Mouse (Mus musculus) hindbrain, embryonic 11.5 days (tissue): ENCODE data around the gene Pcx. TPM values are rescaled to one million over a fixed set of nuclear protein-coding genes. Genes with fewer than 3 reads are reported as not detected.

Experiments used
- ATAC-seq: fragments of 200-750 bp; cut with Nextera tagmentation; 2 replicates; pipeline ENCODE4 v1.8.0; 2017; ENCODE audit warnings: mild to moderate bottlenecking, moderate TSS enrichment, moderate library complexity; ENCODE audit not compliant: low FRiP score
- DNase-seq: peaks from one replicate; pipeline ENCODE4 v3.0.0-alpha.2; 2015; ENCODE audit warnings: low spot score
- H3K27ac ChIP-seq: fragments of 300-500 bp; sonication (generic); 2 replicates; pipeline ENCODE4 v1.5.1; 2014; ENCODE audit warnings: mild to moderate bottlenecking, low read depth, low read length
- H3K27me3 ChIP-seq: fragments of 300-500 bp; sonication (generic); 2 replicates; pipeline ENCODE4 v1.6.1; 2014; ENCODE audit warnings: mild to moderate bottlenecking, low read length, moderate library complexity, mixed read lengths; ENCODE audit not compliant: control insufficient read depth, insufficient read depth
- H3K36me3 ChIP-seq: fragments of 300-500 bp; sonication (generic); 2 replicates; pipeline ENCODE4 v1.6.1; 2014; ENCODE audit warnings: mild to moderate bottlenecking, low read length, moderate library complexity, mixed read lengths; ENCODE audit not compliant: control insufficient read depth, insufficient read depth
- H3K4me1 ChIP-seq: fragments of 300-500 bp; sonication (generic); replicated peaks from 2 replicates; pipeline ENCODE4 v1.6.1; 2014; ENCODE audit warnings: low read length, mixed read lengths; ENCODE audit not compliant: control insufficient read depth, insufficient read depth
- H3K4me2 ChIP-seq: fragments of 300-500 bp; sonication (generic); replicated peaks from 2 replicates; pipeline ENCODE4 v1.6.1; 2014; ENCODE audit warnings: mild to moderate bottlenecking, low read depth, low read length
- H3K4me3 ChIP-seq: fragments of 300-500 bp; sonication (generic); 2 replicates; pipeline ENCODE4 v1.5.1; 2014; ENCODE audit warnings: low read depth, low read length
- H3K9ac ChIP-seq: fragments of 300-500 bp; sonication (generic); 2 replicates; pipeline ENCODE4 v1.6.1; 2014; ENCODE audit warnings: low read depth, low read length
- H3K9me3 ChIP-seq: fragments of 300-500 bp; sonication (generic); 2 replicates; pipeline ENCODE4 v1.6.1; 2016; ENCODE audit warnings: low read length; ENCODE audit not compliant: control insufficient read depth
- WGBS: fragments of 180-500 bp; shearing (Covaris S2); extraction: QIAGEN DNeasy Blood & Tissue Kit; methylation state at CpG from one replicate; pipeline ENCODE4 v1.1.7; 2014; 5-methylcytosine and 5-hydroxymethylcytosine counted together
- polyA plus RNA-seq: library from polyadenylated mRNA; unstranded; fragments of >200 nt; fragmentation: Nextera tagmentation; extraction: Ambion mirVana; gene quantifications from 2 replicates; pipeline ENCODE4 v1.2.1, GENCODE M21; 2014

The Pcx gene
- polyA plus RNA-seq, 1 experiment from 2014 or later = 11.8 TPM

DNA sequence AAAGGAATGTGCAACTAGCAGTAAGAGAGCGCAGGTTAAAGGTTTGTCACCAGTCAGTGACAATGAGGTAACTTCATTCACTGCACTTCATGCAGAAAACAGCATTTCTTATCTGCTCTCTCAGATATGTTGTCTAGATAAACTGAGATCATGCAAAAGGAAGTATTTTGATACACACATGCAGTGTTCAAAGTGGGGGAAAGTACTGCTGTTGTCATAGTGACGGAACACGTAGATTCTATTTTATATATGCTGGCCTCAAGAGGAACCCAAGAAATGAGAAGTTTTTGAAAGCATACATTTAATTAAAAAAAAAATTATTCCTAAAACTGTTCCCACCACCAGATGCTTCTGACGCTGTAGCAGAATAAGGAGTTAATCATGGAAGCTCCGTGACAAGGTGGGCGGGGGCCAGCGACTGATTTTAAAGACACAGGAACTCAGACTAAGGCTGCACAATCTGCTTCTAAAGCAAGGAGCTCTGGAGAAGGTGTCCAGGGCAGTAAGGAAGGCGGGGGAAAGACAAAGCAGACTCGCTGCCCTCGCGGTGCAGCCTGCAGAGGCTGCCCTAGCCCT lies 136.7 kb downstream of the Pcx start:
- Histone ChIP-seq H3K27ac (no peak overlapping the region), H3K9me3 (no peaks in the 10 kb centered on the region), H3K4me2 (no peak overlapping the region), H3K4me3 (no peak overlapping the region), H3K36me3 (no peaks in the 10 kb centered on the region), H3K4me1 (no peaks in the 10 kb centered on the region), H3K9ac (no peak overlapping the region), H3K27me3 (no peaks in the 10 kb centered on the region)
- no peak for ATAC-seq
- 78% methylated on average over 11 of the region's 11 CpGs for WGBS
- no peak for DNase-seq

DNA sequence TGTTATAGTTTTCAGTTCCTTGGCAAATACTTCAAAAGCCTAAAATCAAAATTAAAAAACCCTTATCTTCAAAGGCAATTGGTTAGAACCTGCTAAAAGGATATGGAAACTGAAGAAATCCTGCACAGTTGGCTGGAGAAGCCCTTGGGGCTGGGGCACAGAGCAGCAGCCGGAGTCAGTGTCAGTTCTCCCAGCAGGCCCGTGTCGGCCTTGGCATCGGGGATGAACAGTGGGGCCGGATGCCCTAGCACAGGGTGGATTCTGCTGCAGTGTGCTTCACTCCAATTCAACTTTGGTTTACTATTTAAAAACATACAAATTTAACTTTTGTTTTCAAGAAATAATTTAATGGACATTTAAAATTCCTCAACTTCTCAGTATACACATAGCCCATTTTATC lies 147.9 kb downstream of the Pcx start:
- WGBS = 93% methylated on average over 5 of the region's 5 CpGs

DNA sequence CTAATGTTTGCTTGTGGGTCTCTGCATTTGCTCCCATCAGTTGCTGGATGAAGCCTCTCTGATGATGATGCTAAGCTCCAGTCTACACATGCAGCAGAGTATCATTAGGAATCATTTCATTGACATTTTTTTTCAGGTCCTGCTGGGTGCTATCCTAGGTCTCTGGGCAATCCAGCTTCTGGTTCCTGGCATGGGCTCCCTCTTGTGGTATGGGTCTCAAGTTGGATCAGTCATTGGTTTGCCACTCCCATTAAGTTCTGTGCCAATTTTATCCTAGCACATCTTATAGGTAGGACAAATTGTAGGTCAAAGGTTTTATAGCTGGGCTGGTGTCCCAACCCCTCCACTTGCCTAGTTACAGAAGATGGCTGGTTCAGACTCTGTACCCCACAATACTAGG lies 156.5 kb downstream of the Pcx start:
- no peak for ATAC-seq
- no peak overlapping the region for H3K27ac ChIP-seq
- H3K9me3 ChIP-seq = no peaks in the 10 kb centered on the region
- H3K4me2 ChIP-seq = no peak overlapping the region
- no peaks in the 10 kb centered on the region for H3K36me3 ChIP-seq
- no peak overlapping the region for H3K9ac ChIP-seq
- DNase-seq = no peak
- H3K4me3 ChIP-seq = no peak overlapping the region
- no peaks in the 10 kb centered on the region for H3K27me3 ChIP-seq
- H3K4me1 ChIP-seq = no peaks in the 10 kb centered on the region

More for the DNA sequence above, 147.9 kb downstream of the Pcx start:
- ATAC-seq (no peak), DNase-seq (no peak)
- no peak overlapping the region for H3K4me2 ChIP-seq
- H3K27me3 ChIP-seq = no peaks in the 10 kb centered on the region
- no peaks in the 10 kb centered on the region for H3K9me3 ChIP-seq
- no peaks in the 10 kb centered on the region for H3K36me3 ChIP-seq
- H3K27ac ChIP-seq = no peak overlapping the region
- no peak overlapping the region for H3K4me3 ChIP-seq
- no peak overlapping the region for H3K9ac ChIP-seq
- no peaks in the 10 kb centered on the region for H3K4me1 ChIP-seq

DNA sequence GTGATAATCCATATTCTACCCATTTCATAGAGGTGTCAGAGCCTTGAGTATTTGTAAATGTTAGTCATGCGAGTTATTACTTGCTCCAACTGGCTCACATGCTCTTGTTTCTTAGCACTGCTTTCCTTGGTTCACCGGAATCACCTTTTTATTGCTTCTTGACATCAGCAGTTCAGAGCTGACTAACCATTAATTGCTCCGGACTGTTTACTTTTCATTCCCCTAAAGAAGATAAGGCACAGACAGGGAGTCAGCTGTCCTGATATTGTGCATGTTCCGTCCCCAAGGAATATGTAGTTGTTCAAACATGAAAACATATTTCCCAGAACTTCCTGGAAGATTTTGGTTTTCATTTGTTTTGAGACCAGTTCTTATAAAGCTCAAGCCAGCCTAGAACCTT lies 160.5 kb downstream of the Pcx start:
- H3K27me3 ChIP-seq = no peaks in the 10 kb centered on the region
- WGBS = 92% methylated on average over 4 of the region's 4 CpGs
- H3K36me3 ChIP-seq = no peaks in the 10 kb centered on the region
- no peak for ATAC-seq
- no peak overlapping the region for H3K4me2 ChIP-seq
- H3K9me3 ChIP-seq = no peaks in the 10 kb centered on the region
- H3K9ac ChIP-seq = no peak overlapping the region
- H3K4me1 ChIP-seq = no peaks in the 10 kb centered on the region
- no peak overlapping the region for H3K27ac ChIP-seq
- DNase-seq = no peak
- H3K4me3 ChIP-seq = no peak overlapping the region

Other genes with a start within 250 kb of the Pcx start
- gene Ssh3, start 241.3 kb upstream of the Pcx start, polyA plus RNA-seq = 2.8 and 3.9 TPM in 2 replicates
- gene Ankrd13d, start 227.3 kb upstream of the Pcx start, polyA plus RNA-seq = 8.6 and 11.0 TPM in 2 replicates
- gene Grk2, start 204.2 kb upstream of the Pcx start, polyA plus RNA-seq = 12.5 and 13.9 TPM in 2 replicates
- gene Kdm2a, start 112.2 kb upstream of the Pcx start, polyA plus RNA-seq = 42.1 and 44.0 TPM in 2 replicates
- 14.0 and 15.2 TPM in 2 replicates for gene Rhod, start 71.0 kb upstream of the Pcx start, polyA plus RNA-seq
- gene Syt12, start 33.0 kb upstream of the Pcx start, polyA plus RNA-seq = 0.91 and 0.99 TPM in 2 replicates
- gene 2010003K11Rik, start 11.9 kb upstream of the Pcx start, polyA plus RNA-seq = not detected in 2 replicates
- 7.7 and 9.0 TPM in 2 replicates for gene Lrfn4, start 105.2 kb downstream of the Pcx start, polyA plus RNA-seq
- 59.8 and 64.4 TPM in 2 replicates for gene Rce1, start 115.2 kb downstream of the Pcx start, polyA plus RNA-seq
- gene Gm960, start 188.2 kb downstream of the Pcx start, polyA plus RNA-seq = 2.7 and 4.9 TPM in 2 replicates
- gene Sptbn2, start 200.7 kb downstream of the Pcx start, polyA plus RNA-seq = 17.4 and 18.7 TPM in 2 replicates
- 146 and 154 TPM in 2 replicates for gene Rbm4b, start 246.0 kb downstream of the Pcx start, polyA plus RNA-seq